Mouse (Mus musculus): ENCODE data around the gene Syt1.

- TF ChIP-seq CTCF (IDR thresholded peaks at IDR 0.05; ENCODE audit: low read depth) (no peak), EP300 (IDR thresholded peaks at IDR 0.05; ENCODE audit: low read depth) (no peak)
Observed at GRCm38 (mm10) chr10:108538546-108538945, 472.2 kb downstream of the Syt1 start.
